Mouse (Mus musculus) kidney, adult 2 months (tissue): ENCODE results near the gene Creb5.

Source experiments
- CTCF ChIP-seq: fragments of 200-500 bp; conservative IDR thresholded peaks from 2 replicates; pipeline ENCODE4 v1.5.1; 2011; ENCODE audit warnings: low read depth, mild to moderate bottlenecking, control low read depth, low read length, moderate library complexity, mixed read lengths; ENCODE audit not compliant: insufficient read depth, insufficient read length
- POLR2A ChIP-seq: fragments of 200-500 bp; IDR thresholded peaks from one replicate; pipeline ENCODE4 v1.6.1; 2011; ENCODE audit warnings: low read depth, low read length, control low read depth

GRCm38 (mm10) chr6:53288584-53289558 lies 1.8 kb downstream of the Creb5 start:
- TF ChIP-seq POLR2A (no peak), CTCF (no peak)
